Mouse (Mus musculus): ENCODE measurements around the gene Zdhhc18.

DNA sequence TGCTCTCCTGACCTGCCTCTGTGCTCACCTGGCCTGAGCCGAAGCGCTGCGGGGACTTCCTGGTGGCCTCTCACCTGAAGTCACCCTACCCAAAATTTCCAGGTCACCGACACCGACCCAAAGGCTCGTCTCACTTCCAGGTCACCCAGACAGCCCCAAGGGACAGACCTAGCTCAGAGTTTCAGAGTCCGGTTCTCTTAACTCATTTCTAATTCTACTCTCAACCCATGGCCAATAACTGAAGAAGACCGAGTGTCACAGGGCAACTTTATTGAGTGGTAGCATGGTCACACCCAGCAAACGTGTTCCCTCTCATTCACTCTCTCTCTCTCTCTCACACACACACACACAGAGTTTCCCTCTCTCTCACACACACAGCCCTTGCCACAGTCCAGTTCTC lies 49.6 kb downstream of the Zdhhc18 start:
- TF ChIP-seq POLR2A (IDR thresholded peaks at IDR 0.05; ENCODE audit: low read depth, low read length) (no peak), CTCF (IDR thresholded peaks at IDR 0.05; ENCODE audit: borderline replicate concordance, insufficient read depth, low read length) (no peak)
